Mouse (Mus musculus) midbrain, embryonic 16.5 days (tissue): ENCODE measurements around the gene Rarres2. TPM values are rescaled to one million over a fixed set of nuclear protein-coding genes. Genes with fewer than 3 reads are reported as not detected.
"Not testable (repeated sequence)": the region's sequence is repeated elsewhere in the genome, so short reads cannot be mapped to it uniquely, and the experiment has no call there.

Source experiments
- ATAC-seq: fragments of 200-750 bp; cut with Nextera tagmentation; 2 replicates; pipeline ENCODE4 v1.8.0; 2017; ENCODE audit warnings: moderate TSS enrichment
- H3K27ac ChIP-seq: fragments of 300-500 bp; sonication (generic); 2 replicates; pipeline ENCODE4 v1.5.1; 2014; ENCODE audit warnings: mild to moderate bottlenecking, low read length, mixed read lengths
- H3K27me3 ChIP-seq: fragments of 300-500 bp; sonication (generic); 2 replicates; pipeline ENCODE4 v1.6.1; 2014; ENCODE audit warnings: low read depth, low read length, mixed read lengths; ENCODE audit not compliant: control insufficient read depth, insufficient read depth
- H3K36me3 ChIP-seq: fragments of 300-500 bp; sonication (generic); 2 replicates; pipeline ENCODE4 v1.6.1; 2014; ENCODE audit warnings: mild to moderate bottlenecking, low read length, moderate library complexity, mixed read lengths; ENCODE audit not compliant: control insufficient read depth, insufficient read depth
- H3K4me1 ChIP-seq: fragments of 300-500 bp; sonication (generic); 2 replicates; pipeline ENCODE4 v1.6.1; 2014; ENCODE audit warnings: mild to moderate bottlenecking, low read length, mixed read lengths; ENCODE audit not compliant: control insufficient read depth, insufficient read depth
- H3K4me2 ChIP-seq: fragments of 300-500 bp; sonication (generic); 2 replicates; pipeline ENCODE4 v1.6.1; 2014; ENCODE audit warnings: mild to moderate bottlenecking, low read length, mixed read lengths
- H3K4me3 ChIP-seq: fragments of 300-500 bp; sonication (generic); 2 replicates; pipeline ENCODE4 v1.5.1; 2014; ENCODE audit warnings: low read depth, mild to moderate bottlenecking, low read length, moderate library complexity, mixed read lengths
- H3K9ac ChIP-seq: fragments of 300-500 bp; sonication (generic); 2 replicates; pipeline ENCODE4 v1.6.1; 2014; ENCODE audit warnings: low read depth, low read length, mixed read lengths
- H3K9me3 ChIP-seq: fragments of 300-500 bp; sonication (generic); replicated peaks from 2 replicates; pipeline ENCODE4 v1.6.1; 2014; ENCODE audit warnings: mild to moderate bottlenecking, low read length, mixed read lengths; ENCODE audit not compliant: control insufficient read depth, poor library complexity, severe bottlenecking
- WGBS: fragments of 180-500 bp; shearing (Covaris S2); extraction: QIAGEN DNeasy Blood & Tissue Kit; methylation state at CpG from one replicate; pipeline ENCODE4 v1.1.7; 2014; 5-methylcytosine and 5-hydroxymethylcytosine counted together
- polyA plus RNA-seq: library from polyadenylated mRNA; unstranded; fragments of >200 nt; fragmentation: Nextera tagmentation; extraction: Ambion mirVana; gene quantifications from 2 replicates; pipeline ENCODE4 v1.2.1, GENCODE M21; 2015

Rarres2 gene
- polyA plus RNA-seq, 1 experiment from 2014 or later: 5.7 TPM

DNA sequence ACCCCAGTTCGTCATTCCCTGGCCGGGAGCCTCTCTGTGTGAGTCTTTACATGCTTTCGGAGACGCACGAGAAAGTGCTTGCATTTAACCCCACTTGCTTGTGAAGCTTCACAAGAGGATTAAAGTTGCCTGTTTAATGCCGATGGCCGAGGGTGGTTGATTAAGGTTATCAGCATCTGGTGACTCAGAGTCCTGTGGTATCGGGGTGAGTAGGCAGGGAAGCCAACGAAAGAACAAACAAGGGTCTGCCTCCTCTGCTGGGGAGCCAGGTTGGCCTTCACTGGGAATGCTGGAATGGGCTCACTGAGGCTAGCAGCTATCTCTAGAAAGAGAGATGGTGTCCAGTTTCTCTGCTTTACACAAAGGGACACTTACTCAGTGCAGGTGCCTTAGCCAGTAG is 44.7 kb downstream of the Rarres2 start:
- ATAC-seq: no peak
- no peak overlapping the region for H3K4me3 ChIP-seq
- H3K27me3 ChIP-seq: no peaks in the 10 kb centered on the region
- 72% methylated on average over 9 of the region's 9 CpGs for WGBS
- peaks cover 10% of the 10 kb centered on the region for H3K36me3 ChIP-seq
- H3K9me3 ChIP-seq: no peaks in the 10 kb centered on the region
- H3K9ac ChIP-seq: no peak overlapping the region
- no peak overlapping the region for H3K27ac ChIP-seq
- H3K4me2 ChIP-seq: no peak overlapping the region
- H3K4me1 ChIP-seq: no peaks in the 10 kb centered on the region

DNA sequence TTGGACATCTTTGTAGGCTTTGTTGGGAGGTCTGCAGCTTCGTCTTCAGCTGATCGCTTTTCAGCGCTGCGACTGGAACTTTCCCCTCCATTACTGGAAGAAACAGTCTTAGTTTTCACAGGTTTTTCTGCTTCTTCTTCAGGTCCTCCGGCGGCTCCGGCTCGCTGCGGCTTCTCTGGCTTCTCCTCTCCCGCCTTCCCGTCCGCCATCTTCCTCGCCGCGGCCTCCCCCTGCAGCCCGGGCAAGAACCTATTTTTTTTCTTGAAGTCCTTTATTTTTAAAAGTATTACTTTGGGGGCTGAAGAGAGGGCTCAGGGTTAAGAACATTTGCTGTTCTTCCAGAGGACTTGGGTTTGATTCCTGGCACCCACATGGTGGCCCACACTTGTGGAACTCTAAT is 47.7 kb downstream of the Rarres2 start:
- over 99% methylated on average over 13 of the region's 16 CpGs for WGBS
- not testable (repeated sequence) for H3K27ac ChIP-seq, H3K27me3 ChIP-seq, H3K9me3 ChIP-seq, H3K4me3 ChIP-seq, H3K4me1 ChIP-seq, ATAC-seq, H3K9ac ChIP-seq, H3K4me2 ChIP-seq
- H3K36me3 ChIP-seq: peaks cover 11% of the 10 kb centered on the region; the same call in 1 of the 2 replicates

Other genes starting within 250 kb of the Rarres2 start
- 28.1 and 30.3 TPM in 2 replicates for gene Krba1, start 177.2 kb downstream of the Rarres2 start, polyA plus RNA-seq
- gene Zfp467, start 127.0 kb downstream of the Rarres2 start, polyA plus RNA-seq: 30.3 and 32.8 TPM in 2 replicates
- 0.51 and 0.62 TPM in 2 replicates for gene Sspo, start 124.6 kb downstream of the Rarres2 start, polyA plus RNA-seq
- 302 and 362 TPM in 2 replicates for gene Atp6v0e2, start 35.2 kb downstream of the Rarres2 start, polyA plus RNA-seq
- 27.5 and 27.9 TPM in 2 replicates for gene Lrrc61, start 18.0 kb downstream of the Rarres2 start, polyA plus RNA-seq
- not detected in 2 replicates for gene Gm45021, start 16.8 kb upstream of the Rarres2 start, polyA plus RNA-seq
- 48.2 and 48.8 TPM in 2 replicates for gene Repin1, start 21.1 kb upstream of the Rarres2 start, polyA plus RNA-seq
- gene Gm44965, start 21.2 kb upstream of the Rarres2 start, polyA plus RNA-seq: not detected in 2 replicates
- gene Zfp775, start 29.3 kb upstream of the Rarres2 start, polyA plus RNA-seq: 14.1 and 16.7 TPM in 2 replicates
- 24.9 and 27.4 TPM in 2 replicates for gene AI854703, start 54.0 kb upstream of the Rarres2 start, polyA plus RNA-seq
- 0.37 and 0.48 TPM in 2 replicates for gene Gimap8, start 74.4 kb upstream of the Rarres2 start, polyA plus RNA-seq
- 1.6 and 3.1 TPM in 2 replicates for gene Gimap9, start 103.3 kb upstream of the Rarres2 start, polyA plus RNA-seq
- gene Gimap4, start 111.8 kb upstream of the Rarres2 start, polyA plus RNA-seq: 0.88 and 1.0 TPM in 2 replicates
- 6.2 and 7.2 TPM in 2 replicates for gene Gimap6, start 135.4 kb upstream of the Rarres2 start, polyA plus RNA-seq
- gene Gm28053, start 145.8 kb upstream of the Rarres2 start, polyA plus RNA-seq: 0.62 and 1.2 TPM in 2 replicates
- gene Gimap7, start 145.8 kb upstream of the Rarres2 start, polyA plus RNA-seq: not detected in 2 replicates
- gene Gimap1, start 166.3 kb upstream of the Rarres2 start, polyA plus RNA-seq: 5.2 and 5.4 TPM in 2 replicates
- gene Gimap5, start 173.4 kb upstream of the Rarres2 start, polyA plus RNA-seq: 1.3 and 1.5 TPM in 2 replicates
- not detected in 2 replicates for gene Gimap3, start 198.1 kb upstream of the Rarres2 start, polyA plus RNA-seq